Mouse (Mus musculus) G1E (cell line): ENCODE results near the gene Ikzf3.

Experiments used
- CTCF ChIP-seq: IDR thresholded peaks from 2 replicates; pipeline ENCODE4 v1.5.1; 2012; ENCODE audit warnings: low read depth, low read length, inconsistent platforms, mixed read lengths
- GATA1 ChIP-seq: IDR thresholded peaks from 2 replicates; pipeline ENCODE4 v1.6.1; 2012; ENCODE audit warnings: borderline replicate concordance, low read length, inconsistent platforms, mixed read lengths
- GATA2 ChIP-seq: IDR thresholded peaks from 2 replicates; pipeline ENCODE4 v1.6.1; 2012; ENCODE audit warnings: low read depth, low read length, inconsistent platforms, borderline replicate concordance
- POLR2AphosphoS5 ChIP-seq: IDR thresholded peaks from 2 replicates; pipeline ENCODE4 v1.6.1; 2012; ENCODE audit warnings: low read depth, low read length, inconsistent platforms; ENCODE audit not compliant: insufficient replicate concordance
- TAL1 ChIP-seq: conservative IDR thresholded peaks from 2 replicates; pipeline ENCODE4 v1.6.1; 2012; ENCODE audit warnings: low read depth, low read length, inconsistent platforms, mixed read lengths

DNA sequence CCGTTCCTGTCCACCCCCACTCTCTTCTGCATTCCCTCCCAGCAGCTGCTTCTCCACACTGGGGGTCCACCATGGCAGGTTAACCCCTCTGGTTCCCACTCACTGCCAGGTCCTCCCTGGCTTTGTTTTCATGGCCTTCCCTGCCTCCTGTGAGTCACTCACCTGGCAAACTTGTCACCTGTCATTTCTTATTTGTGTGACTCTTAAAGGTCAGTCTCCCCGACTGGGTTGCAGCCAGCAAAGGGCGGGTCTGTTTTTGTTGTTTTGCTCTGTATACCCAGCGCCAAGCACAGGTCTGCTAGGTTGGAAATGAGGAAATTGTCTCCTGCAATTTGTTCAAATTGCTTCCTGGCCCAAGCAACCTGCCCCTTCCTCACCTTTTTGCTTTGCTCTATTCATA is 100.2 kb downstream of the Ikzf3 start:
- TF ChIP-seq CTCF (no peak), GATA1 (no peak), POLR2AphosphoS5 (no peak), TAL1 (no peak), GATA2 (no peak)
